Mouse (Mus musculus) neural tube, embryonic 11.5 days (tissue): ENCODE results near the gene March7. TPM values are rescaled to one million over a fixed set of nuclear protein-coding genes. Genes with fewer than 3 reads are reported as not detected.

Source experiments
- ATAC-seq: fragments of 200-750 bp; cut with Nextera tagmentation; 2 replicates; pipeline ENCODE4 v1.8.0; 2017; ENCODE audit warnings: moderate number of reproducible peaks, mild to moderate bottlenecking, moderate TSS enrichment, moderate library complexity; ENCODE audit not compliant: insufficient read depth, low FRiP score, low TSS enrichment
- DNase-seq: peaks from one replicate; pipeline ENCODE4 v3.0.0-alpha.2; 2015; ENCODE audit warnings: low spot score
- H3K27ac ChIP-seq: fragments of 300-500 bp; sonication (generic); 2 replicates; pipeline ENCODE4 v1.5.1; 2014; ENCODE audit warnings: low read depth, mild to moderate bottlenecking, low read length
- H3K27me3 ChIP-seq: fragments of 300-500 bp; sonication (generic); 2 replicates; pipeline ENCODE4 v1.6.1; 2014; ENCODE audit warnings: mild to moderate bottlenecking, low read length, mixed read lengths; ENCODE audit not compliant: control insufficient read depth, insufficient read depth
- H3K36me3 ChIP-seq: fragments of 300-500 bp; sonication (generic); 2 replicates; pipeline ENCODE4 v1.6.1; 2014; ENCODE audit warnings: mild to moderate bottlenecking, low read length, moderate library complexity, mixed read lengths; ENCODE audit not compliant: control insufficient read depth, insufficient read depth
- H3K4me1 ChIP-seq: fragments of 300-500 bp; sonication (generic); 2 replicates; pipeline ENCODE4 v1.6.1; 2014; ENCODE audit warnings: low read length, mixed read lengths; ENCODE audit not compliant: control insufficient read depth, insufficient read depth
- H3K4me2 ChIP-seq: fragments of 300-500 bp; sonication (generic); 2 replicates; pipeline ENCODE4 v1.6.1; 2014; ENCODE audit warnings: low read depth, mild to moderate bottlenecking, moderate library complexity
- H3K4me3 ChIP-seq: fragments of 300-500 bp; sonication (generic); 2 replicates; pipeline ENCODE4 v1.5.1; 2014; ENCODE audit warnings: low read depth, low read length
- H3K9ac ChIP-seq: fragments of 300-500 bp; sonication (generic); 2 replicates; pipeline ENCODE4 v1.6.1; 2014; ENCODE audit warnings: mild to moderate bottlenecking, low read length
- H3K9me3 ChIP-seq: fragments of 300-500 bp; sonication (generic); 2 replicates; pipeline ENCODE4 v1.6.1; 2016; ENCODE audit warnings: low read length; ENCODE audit not compliant: control insufficient read depth
- WGBS: fragments of 180-500 bp; shearing (Covaris S2); extraction: QIAGEN DNeasy Blood & Tissue Kit; methylation state at CpG from one replicate; pipeline ENCODE4 v1.1.7; 2014; 5-methylcytosine and 5-hydroxymethylcytosine counted together
- polyA plus RNA-seq: library from polyadenylated mRNA; unstranded; fragments of >200 nt; fragmentation: Nextera tagmentation; extraction: Ambion mirVana; gene quantifications from 2 replicates; pipeline ENCODE4 v1.2.1, GENCODE M21; 2014

The March7 gene
- polyA plus RNA-seq, 1 experiment from 2014 or later: 74.6 TPM

DNA sequence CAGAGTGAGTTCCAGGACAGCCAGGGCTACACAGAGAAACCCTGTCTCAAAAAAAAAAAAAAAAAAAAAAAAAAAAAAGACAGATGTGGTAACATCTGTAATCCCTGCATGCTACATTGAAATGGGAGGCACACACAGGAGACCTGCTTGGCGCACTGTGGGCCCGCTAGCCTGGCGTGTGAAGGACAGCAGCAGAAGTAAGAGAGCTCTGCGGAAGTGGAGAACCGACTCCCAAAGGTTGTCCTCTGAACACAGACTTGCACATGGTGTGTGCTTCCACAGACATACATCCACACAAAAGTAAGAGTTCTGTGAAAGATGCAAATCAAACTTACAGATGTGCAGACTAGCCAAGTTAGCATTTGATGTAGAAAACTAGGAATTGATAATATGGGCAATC lies 49.5 kb downstream of the March7 start:
- ATAC-seq (no peak), DNase-seq (no peak)
- Histone ChIP-seq H3K9ac (no peak overlapping the region), H3K4me2 (no peak overlapping the region), H3K4me3 (no peak overlapping the region), H3K27me3 (no peaks in the 10 kb centered on the region), H3K9me3 (no peaks in the 10 kb centered on the region), H3K4me1 (no peaks in the 10 kb centered on the region), H3K27ac (no peak overlapping the region), H3K36me3 (no peaks in the 10 kb centered on the region)
- 94% methylated on average over 5 of the region's 5 CpGs for WGBS

DNA sequence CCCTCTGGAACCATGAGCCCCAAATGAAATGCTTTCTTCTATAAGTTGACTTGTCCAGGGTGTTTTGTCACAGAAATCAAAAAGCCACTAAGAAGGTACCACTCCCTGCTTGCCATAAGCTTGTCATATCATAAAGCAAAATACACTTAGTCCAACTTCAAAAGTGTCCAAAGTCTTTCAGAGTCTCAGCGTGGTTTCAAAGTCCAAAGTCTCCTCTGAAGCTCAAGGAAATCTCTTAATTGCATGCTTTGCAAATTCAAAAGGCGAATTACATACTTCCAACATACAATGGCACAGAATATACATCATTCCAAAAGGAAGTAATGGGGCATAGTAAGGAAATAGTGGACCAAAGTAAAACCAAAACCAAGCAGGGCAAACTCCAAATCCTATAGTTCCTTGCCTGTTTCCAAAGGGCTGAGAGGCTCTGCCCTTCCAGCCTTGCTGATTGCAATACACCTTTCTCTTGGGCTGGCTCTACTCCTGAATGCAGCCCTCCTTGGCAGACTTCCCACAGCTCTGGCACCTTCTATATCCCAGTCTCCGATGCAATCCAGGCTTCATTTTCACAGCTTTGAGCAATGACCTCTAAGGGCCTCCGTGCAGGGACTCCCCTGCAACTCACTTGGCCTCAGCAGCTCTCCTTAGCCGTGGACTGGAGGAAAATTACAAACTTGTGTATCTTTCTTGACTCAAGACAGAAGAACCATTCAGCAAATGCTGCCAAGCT lies 51.1 kb downstream of the March7 start:
- H3K27me3 ChIP-seq: no peaks in the 10 kb centered on the region
- H3K9ac ChIP-seq: no peak overlapping the region
- no peak overlapping the region for H3K4me2 ChIP-seq
- no peak overlapping the region for H3K4me3 ChIP-seq
- no peaks in the 10 kb centered on the region for H3K9me3 ChIP-seq
- no peaks in the 10 kb centered on the region for H3K36me3 ChIP-seq
- WGBS: 93% methylated on average over 5 of the region's 5 CpGs
- DNase-seq (no peak), ATAC-seq (no peak)
- H3K27ac ChIP-seq: no peak overlapping the region
- no peaks in the 10 kb centered on the region for H3K4me1 ChIP-seq

DNA sequence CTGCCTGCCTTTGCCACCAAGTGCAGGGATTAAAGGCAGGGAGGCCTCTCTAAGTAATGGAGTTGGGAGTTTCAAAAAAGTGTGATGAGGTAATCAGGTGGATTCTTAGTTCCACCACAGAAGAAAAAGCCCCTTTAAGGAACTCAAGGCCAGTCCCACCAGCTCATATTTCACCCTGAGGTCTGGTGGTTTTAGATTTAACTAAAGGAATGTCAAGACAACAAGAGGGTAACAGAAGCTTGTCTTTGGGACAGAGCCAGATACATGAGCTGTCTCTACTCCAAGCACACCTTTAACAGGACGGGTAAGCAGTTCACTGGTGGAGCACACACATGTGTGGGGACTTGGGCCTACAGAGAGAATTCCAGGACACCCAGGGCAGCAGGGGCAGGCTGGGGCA lies 57.9 kb downstream of the March7 start:
- no peak for ATAC-seq
- Histone ChIP-seq H3K4me1 (no peaks in the 10 kb centered on the region), H3K4me3 (no peak overlapping the region), H3K36me3 (no peaks in the 10 kb centered on the region), H3K9me3 (no peaks in the 10 kb centered on the region), H3K27me3 (no peaks in the 10 kb centered on the region), H3K27ac (no peak overlapping the region), H3K4me2 (no peak overlapping the region), H3K9ac (no peak overlapping the region)
- no peak for DNase-seq
- WGBS: 66% methylated on average over 1 of the region's 1 CpGs

DNA sequence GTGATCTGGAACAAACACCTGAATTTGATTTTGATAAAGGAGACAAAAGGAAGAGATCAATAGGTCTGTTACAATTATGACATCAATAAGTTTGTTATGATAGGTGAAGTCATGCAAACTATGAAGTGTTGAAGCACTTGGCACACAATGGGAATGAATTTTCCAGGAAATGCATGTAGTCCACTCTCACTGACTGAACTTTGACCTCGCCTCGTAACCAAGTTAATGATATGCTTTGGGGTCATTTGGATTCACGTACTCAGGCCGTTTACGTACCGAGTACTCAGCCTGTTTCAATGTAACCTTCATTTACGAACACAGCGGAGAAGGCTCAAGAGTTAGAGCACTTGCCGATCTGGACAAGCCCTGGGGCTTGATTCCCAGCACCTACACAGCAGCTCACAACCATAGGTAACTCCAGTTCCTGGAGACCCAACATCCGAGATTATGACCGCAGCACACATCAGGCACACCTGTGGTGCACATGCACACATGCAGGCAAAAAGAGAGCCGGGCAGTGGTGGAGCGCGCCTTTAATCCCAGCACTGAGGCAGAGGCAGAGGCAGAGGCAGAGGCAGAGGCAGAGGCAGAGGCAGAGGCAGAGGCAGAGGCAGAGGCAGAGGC lies 60.3 kb downstream of the March7 start:
- 94% methylated on average over 14 of the region's 14 CpGs for WGBS
- Histone ChIP-seq H3K9me3 (no peaks in the 10 kb centered on the region), H3K36me3 (no peaks in the 10 kb centered on the region), H3K4me2 (no peak overlapping the region), H3K9ac (no peak overlapping the region), H3K27me3 (no peaks in the 10 kb centered on the region), H3K4me3 (no peak overlapping the region), H3K4me1 (no peaks in the 10 kb centered on the region), H3K27ac (no peak overlapping the region)
- ATAC-seq: no peak
- no peak for DNase-seq

DNA sequence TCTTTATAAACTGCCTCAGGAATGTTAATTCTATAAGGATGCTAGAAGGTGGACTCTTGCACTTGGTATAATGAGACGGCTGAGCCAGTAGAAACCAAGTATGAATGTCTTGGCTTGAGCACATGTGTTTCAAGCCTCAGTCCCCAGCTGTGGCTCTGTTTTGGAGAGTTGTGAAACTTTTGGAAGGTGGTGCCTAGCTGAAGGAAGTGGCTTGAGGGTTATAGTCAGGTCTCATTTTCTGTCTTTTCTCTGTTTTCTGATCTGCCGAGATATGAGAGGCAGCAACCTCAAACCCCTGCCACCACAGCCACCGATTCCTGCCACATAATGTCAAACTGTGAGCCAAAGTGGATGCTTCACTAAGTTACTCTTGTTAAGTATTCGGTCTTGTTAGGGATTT lies 68.9 kb downstream of the March7 start:
- H3K9me3 ChIP-seq: no peaks in the 10 kb centered on the region
- ATAC-seq (no peak), DNase-seq (no peak)
- no peak overlapping the region for H3K27ac ChIP-seq
- no peak overlapping the region for H3K4me3 ChIP-seq
- H3K9ac ChIP-seq: no peak overlapping the region
- no peaks in the 10 kb centered on the region for H3K27me3 ChIP-seq
- no peak overlapping the region for H3K4me2 ChIP-seq
- H3K4me1 ChIP-seq: no peaks in the 10 kb centered on the region; the same call in none of the 2 replicates
- 91% methylated on average over 4 of the region's 4 CpGs for WGBS
- no peaks in the 10 kb centered on the region for H3K36me3 ChIP-seq

DNA sequence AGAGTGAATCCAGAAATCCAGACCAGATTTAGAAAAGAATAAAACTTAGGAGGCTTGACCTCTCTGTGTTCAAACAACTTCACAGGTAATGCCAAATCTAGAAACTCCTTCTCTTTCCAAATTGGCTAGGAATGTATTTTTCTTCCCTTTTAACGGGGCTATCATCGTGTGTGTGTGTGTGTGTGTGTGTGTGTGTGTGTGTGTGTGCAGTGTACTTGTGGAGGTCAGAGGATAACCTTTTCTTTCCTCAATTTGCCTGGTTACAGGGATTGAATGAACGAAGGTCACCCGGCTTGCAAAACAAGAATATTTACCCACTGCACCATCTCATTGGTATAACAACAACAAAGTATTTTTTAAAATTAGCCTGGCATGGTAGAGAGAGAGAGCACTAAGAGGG lies 72.9 kb downstream of the March7 start:
- Histone ChIP-seq H3K27me3 (0 out of 2 replicates have a peak, but pooled peaks cover 2% of the 10 kb centered on the region), H3K27ac (no peak overlapping the region), H3K9ac (no peak overlapping the region), H3K4me2 (peak overlapping the region; percentile 8; the same call in 1 of the 2 replicates), H3K36me3 (no peaks in the 10 kb centered on the region), H3K4me1 (no peaks in the 10 kb centered on the region; the same call in none of the 2 replicates), H3K9me3 (no peaks in the 10 kb centered on the region), H3K4me3 (no peak overlapping the region)
- ATAC-seq: no peak
- DNase-seq: no peak
- WGBS: 94% methylated on average over 4 of the region's 4 CpGs

DNA sequence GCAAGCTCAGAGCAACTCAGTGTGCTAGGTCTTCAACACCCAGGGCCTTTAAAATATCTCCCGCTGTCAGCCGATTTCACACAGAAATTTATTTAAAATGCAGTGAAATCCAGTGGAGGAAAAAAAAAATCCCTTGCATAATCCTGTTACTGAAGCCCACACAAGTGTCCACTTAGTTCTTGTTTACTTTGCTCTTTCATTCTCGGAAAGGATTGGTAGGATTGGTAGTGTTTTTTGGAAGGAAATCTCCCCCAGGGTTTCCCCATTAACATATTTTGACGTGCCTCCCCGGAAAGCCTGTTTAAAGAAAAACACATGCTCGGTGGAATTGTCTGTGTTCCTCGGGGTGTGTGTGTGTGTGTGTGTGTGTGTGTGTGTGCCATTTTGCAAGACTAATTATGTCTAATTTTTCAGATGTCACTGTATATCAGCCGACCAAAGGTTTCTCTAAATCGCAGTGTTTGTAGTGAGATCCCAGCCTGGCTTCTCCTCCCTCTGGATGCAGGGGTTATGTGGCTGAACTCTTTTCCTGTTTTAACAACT lies 73.6 kb downstream of the March7 start:
- Histone ChIP-seq H3K4me2 (peak overlapping the region; percentile 91), H3K4me1 (no peaks in the 10 kb centered on the region; the same call in none of the 2 replicates), H3K36me3 (no peaks in the 10 kb centered on the region), H3K9me3 (no peaks in the 10 kb centered on the region), H3K27ac (no peak overlapping the region), H3K27me3 (0 out of 2 replicates have a peak, but pooled peaks cover 2% of the 10 kb centered on the region), H3K4me3 (peak overlapping the region; percentile 41), H3K9ac (peak overlapping the region; percentile 53)
- DNase-seq: no peak
- ATAC-seq: no peak
- WGBS: 18% methylated on average over 9 of the region's 9 CpGs

DNA sequence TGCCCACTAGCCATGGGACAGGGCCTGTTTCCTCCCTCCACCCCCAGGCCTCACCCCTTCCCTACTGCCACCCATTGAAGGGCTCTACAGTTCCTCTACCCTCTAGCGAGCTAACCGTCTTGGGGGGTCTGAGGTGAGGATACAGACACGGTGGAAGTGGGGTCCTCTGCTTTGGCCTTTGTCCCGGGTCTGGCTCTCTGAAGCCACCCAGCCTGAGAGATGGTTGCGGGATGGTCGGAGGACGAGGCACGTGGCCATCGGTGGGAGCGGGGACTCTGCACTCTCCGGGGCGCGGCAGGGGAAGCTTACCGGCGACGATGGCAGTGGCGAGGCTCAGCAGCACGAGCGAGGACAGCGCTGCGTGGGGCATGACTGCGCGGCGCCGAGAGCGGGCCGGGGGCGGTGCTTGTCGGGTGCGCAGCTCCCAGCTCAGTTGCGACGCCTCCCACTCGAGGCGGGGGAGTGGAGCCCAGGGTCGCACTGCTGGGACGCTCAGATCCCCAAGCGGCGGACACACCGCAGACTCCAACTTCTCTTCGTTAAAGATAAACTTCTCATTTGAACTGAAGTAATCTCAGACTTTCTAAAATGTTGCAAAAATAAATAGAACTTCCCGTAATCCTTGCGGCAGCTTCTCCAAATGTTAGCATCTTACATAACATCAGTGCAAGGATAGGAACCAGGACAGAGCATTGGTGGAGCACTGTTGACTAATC lies 74.2 kb downstream of the March7 start:
- peak overlapping the region; percentile 53 for H3K9ac ChIP-seq
- H3K9me3 ChIP-seq: no peaks in the 10 kb centered on the region
- H3K4me3 ChIP-seq: peak overlapping the region; percentile 41
- peak overlapping the region; percentile 91 for H3K4me2 ChIP-seq
- H3K36me3 ChIP-seq: no peaks in the 10 kb centered on the region
- no peaks in the 10 kb centered on the region; the same call in none of the 2 replicates for H3K4me1 ChIP-seq
- DNase-seq: peak; percentile 71
- ATAC-seq: peak; percentile 67
- H3K27ac ChIP-seq: no peak overlapping the region
- 2% methylated on average over 42 of the region's 42 CpGs for WGBS
- 0 out of 2 replicates have a peak, but pooled peaks cover 2% of the 10 kb centered on the region for H3K27me3 ChIP-seq
